Mouse (Mus musculus): Measurements from ENCODE around the gene Gxylt2.

- TF ChIP-seq CTCF (IDR thresholded peaks at IDR 0.05; ENCODE audit: extremely low read depth, insufficient read depth, insufficient read length, insufficient replicate concordance), result no peak
- no peak for TF ChIP-seq POLR2A (IDR thresholded peaks at IDR 0.05; ENCODE audit: low read depth, low read length)
These were observed 3.0 kb downstream of the Gxylt2 start for GRCm38 (mm10) chr6:100707557-100707956.

Measured in spleen, adult 2 months (tissue).